Mouse (Mus musculus) 3134 (cell line): Measurements from ENCODE around the gene Tmem202.
A peak's percentile ranks its signal among the peaks of the same experiment; 100 is the strongest.

ENCODE experiments used
- DNase-seq: peaks from one replicate; pipeline ENCODE4 v3.0.0-alpha.2; 2011; ENCODE audit warnings: low spot score; ENCODE audit not compliant: insufficient read length; ENCODE audit errors: extremely low read depth

The Tmem202 gene

DNA sequence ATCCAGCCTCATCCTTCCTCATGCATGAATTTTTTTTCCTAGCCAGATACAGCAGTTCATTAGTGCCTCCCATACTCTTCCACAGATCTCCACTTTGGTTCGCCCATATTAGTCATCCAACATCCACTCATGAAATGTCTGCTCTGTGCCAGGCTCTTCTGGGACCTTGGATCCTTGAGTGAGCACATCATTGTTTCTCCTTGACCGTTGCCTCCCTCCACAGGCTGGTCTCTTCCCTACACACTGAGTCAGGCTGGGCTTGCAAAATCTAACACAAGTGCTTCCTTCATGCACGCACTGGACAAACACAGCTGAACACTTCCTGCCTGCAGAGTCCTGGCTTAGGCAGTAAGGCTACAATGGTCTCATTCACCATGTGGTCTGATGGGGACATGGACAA lies 2.0 kb downstream of the Tmem202 start:
- DNase-seq = peak; percentile 68

DNA sequence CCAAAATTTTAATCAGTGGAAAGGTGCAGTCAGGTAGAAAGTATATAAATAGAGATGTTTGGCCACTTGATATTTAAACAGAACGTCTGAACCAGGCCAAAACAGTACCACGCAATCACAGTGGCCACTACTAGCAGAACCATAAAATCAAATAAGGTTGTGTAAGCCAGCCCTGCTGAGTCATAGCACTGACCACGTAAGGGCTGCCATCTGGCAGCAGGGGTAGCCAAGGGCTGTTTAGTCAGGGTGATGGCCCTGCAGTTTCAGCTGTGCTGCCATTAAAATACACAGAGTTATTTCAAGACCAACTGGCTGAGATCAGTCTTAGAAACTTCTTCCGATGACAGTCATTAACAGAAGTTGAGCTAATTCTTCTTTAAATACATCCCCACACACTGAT lies 5.8 kb downstream of the Tmem202 start:
- peak; percentile 66 for DNase-seq

DNA sequence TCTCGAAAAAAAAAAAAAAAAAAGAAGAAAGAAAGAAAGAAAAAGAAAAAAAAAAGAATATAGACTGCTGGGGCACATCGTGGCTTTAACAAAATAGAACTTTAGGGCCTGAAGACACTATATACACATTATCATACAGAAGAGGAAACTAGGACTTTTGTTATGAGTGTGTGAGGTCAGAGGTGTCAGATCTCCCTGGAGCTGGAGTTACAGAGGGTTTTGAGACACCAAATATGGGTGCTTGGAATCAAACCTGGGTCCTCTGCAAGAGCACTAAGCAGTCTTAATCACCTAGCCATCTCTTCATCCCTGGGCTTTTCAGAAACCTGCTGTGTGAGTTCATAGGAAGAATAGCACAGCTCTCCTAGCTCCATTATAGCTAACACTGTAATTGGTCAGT lies 6.2 kb downstream of the Tmem202 start:
- no peak for DNase-seq

DNA sequence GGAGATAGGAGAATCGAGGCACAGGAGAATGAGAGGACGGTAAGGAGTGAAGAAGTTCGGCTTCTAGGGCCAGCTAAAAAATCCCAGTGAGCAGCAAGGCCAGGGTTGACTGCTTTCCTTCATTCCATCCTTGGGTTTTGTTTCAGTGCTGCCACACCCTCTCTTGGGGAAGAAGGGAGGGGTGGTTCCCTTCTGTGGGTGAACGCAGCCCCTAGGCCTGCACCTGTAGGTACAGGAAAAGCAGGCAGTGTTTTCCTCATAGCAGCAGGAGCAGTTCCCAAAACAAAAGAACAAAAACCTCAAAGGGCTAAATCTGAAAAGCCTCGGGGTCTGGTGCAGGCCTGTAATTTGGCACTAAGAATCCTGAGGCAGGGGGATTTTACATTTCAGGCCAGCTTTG lies 8.0 kb downstream of the Tmem202 start:
- DNase-seq = no peak

DNA sequence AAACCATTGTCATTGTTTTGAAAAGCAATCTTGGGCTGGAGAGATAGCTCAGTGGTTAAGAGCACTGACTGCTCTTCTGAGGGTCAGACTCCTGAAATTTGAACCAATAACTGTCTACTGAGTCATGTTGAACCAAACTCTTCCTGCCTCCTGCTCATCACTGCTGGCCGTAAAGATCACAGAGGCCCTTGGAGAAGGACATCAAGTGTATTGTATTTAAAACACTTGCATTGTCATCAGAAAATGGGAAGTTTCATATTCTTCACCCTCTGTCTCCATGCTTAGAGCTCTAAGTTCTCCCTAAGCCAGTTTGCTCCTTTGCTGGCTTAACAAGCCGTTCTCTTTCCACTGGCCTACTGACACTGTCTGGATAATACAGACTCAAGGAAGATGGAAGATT lies 11.4 kb downstream of the Tmem202 start:
- DNase-seq = no peak

DNA sequence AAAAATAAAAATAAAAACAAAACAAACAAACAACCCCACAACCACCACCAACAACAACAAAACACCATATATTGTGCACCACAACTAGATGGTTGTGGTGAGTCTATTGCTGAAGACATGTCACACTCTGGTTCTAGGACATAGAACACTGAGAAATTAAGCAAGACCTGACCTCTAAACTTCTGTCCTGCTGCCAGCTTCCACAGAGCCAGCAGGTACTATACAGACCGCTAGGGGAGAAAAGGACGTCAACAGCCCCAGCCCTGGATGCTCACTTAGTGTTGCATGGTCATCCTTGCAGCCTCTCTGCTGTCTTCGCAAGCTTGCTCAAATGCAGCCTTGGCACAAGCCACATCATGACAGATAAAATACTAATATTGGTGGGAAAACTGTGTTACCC lies 12.1 kb downstream of the Tmem202 start:
- DNase-seq = no peak

DNA sequence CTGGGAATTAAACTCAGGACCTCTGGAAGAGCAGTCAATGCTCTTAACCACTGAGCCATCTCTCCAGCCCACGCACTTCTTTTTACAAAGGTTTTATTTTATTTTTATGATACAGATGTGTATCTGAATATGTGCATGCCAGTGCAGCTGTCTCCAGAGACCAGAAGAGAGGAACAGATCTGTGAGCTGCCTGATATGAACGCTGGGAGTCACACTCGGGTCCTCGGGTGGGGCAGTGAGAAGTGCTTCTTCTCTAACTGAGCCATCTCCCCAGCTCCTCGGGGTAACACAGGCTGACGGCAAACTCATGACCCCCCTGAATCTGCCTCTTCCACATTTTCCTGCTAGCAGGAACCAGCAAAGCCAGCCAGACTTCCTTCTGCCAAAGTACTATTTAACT lies 12.9 kb downstream of the Tmem202 start:
- DNase-seq = no peak

DNA sequence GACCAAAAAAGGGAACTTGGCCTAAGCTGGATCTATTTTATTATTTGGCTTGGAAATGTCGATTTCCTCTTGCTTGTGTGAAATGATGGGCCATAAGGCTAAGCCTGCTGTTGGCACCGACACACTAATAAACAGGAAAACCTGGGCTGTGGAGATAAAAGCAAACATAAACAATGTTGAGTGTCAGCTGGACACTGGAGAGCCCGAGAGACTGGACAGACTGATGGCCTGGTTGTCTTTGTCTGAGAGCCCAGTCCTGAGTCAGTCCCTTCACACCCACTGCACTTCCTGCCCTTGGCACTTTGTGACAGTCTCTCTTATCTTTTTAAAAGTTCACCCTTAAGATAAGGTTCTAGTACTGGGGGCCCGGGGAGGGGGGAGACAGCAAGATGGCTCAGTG lies 16.7 kb downstream of the Tmem202 start:
- DNase-seq = no peak

DNA sequence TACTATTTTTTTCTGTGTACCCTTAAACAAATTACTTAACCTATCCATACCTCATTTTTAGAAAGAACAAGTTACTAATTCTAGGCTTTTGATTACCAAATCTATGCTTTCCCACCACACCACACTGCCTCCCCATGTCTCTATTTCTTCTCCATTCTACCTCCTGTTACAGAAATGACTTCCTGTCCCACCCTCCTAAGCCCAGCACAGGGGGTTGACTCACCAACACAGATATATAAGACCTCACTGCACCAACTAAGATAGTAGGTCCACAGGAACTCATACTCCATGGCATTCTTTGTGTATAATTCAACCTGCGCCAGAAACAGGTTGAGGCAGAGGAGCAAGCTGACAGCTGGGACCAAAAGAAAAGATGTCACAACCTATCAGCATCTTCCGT lies 20.3 kb downstream of the Tmem202 start:
- no peak for DNase-seq

DNA sequence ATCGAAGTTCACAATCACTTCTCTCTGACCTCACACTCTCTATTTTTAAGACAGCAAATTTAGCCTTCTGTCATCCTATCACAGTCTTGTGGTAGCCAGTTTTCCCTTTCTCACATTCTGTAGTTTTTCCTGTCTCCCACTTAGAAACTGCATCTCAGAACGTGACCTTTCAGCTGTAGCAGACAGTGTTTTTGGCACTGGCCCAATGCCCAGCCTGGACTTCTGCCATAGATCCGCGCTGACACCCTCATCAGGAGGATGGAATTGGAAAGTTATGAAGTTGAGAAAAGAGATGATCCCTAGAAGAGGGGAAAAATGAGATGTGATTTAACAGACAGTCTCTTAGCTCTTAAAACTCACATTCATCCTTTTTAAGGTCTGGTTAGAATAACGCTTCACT lies 20.7 kb downstream of the Tmem202 start:
- no peak for DNase-seq

DNA sequence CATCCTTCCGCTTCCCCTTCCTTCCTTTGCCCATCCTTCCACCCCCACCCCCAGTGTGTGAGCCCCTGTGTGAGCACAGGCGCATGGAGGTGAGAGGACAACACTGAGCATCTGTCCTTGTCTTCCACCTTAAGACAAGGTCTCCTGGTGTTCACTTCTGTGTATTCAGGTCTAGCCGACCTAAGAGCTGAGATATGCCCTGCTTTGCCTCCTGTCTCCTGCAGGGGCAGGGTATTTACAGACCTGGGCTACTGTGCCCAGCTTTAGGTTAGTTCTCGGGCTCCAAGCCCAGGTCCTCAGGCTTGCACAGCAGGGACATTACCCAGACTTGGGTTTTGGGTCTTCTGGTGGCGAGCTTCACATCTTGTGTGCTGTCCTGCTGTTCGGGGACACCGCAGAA lies 22.5 kb downstream of the Tmem202 start:
- no peak for DNase-seq

DNA sequence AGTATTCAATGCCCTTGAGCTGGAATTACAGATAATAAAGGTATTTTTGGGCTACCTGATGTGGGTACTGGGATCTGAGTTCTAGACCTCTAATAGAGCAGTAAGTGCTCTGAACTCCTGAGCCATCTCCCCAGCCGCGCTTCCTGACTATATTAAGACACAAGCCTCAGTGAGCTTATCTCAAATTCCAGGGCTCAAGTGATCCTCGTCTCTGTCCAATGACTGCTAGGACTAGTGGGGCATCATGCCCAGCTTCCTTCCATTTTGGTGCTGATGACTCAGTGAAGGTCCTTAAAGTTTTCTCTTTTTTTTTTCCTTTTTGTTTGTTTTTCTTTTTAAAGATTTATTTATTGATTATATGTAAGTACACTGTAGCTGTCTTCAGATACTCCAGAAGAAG lies 24.6 kb downstream of the Tmem202 start:
- DNase-seq = no peak

DNA sequence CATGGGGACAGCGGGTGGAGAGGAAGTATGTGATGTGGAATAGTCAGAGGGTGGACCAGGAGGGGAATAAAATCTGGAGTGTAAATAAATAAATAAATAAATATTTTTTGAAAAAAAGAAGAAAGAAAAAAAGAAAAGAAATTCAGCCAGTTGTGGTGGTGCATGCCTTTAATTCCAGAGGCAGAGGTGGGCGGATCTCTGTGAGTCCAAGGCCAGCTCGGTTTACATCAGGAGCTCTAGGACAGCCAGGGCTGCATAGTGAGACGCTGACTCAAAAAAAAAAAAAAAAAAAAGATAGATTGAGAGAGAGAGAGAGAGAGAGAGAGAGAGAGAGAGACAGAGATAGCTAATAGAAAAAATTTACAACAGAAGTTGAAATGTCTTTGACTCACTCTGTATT lies 27.3 kb downstream of the Tmem202 start:
- peak; percentile 14 for DNase-seq

DNA sequence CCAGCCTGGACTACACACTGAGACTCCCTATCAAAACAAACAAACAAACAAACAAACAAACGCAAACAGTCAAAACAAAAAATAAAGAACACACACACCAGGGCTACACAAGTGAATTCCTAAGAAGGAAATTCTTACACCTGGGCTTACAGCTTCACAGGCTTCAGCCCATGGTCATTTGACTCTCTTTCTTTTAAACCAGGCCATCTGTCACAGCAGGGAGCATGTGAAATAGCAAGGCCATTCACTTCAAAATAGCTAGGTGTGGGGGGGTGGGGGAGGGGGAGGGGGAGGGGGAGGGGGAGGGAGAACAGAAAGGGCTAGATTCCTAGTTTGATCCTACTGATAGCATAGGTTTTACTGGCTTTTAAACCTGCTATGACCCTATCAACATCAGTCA lies 31.5 kb downstream of the Tmem202 start:
- no peak for DNase-seq

DNA sequence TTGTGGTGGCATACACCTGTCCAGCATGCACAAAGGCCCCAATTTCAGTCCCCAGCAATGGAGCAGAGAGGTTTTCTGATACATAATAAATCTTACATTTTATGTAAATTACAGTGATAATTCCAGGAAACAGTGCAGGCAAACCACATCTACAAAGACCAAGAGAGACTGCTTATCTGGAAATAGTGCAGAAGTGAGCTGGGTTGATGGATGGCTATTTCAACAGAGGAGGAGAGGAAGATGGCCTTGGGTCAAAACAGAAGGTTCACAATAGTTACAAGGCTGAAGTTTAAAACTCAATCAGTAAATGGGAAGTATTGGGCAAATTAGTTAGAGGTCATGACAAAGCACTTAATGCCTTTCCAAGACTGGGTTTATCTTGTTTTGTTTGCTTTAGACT lies 52.3 kb downstream of the Tmem202 start:
- DNase-seq = no peak

DNA sequence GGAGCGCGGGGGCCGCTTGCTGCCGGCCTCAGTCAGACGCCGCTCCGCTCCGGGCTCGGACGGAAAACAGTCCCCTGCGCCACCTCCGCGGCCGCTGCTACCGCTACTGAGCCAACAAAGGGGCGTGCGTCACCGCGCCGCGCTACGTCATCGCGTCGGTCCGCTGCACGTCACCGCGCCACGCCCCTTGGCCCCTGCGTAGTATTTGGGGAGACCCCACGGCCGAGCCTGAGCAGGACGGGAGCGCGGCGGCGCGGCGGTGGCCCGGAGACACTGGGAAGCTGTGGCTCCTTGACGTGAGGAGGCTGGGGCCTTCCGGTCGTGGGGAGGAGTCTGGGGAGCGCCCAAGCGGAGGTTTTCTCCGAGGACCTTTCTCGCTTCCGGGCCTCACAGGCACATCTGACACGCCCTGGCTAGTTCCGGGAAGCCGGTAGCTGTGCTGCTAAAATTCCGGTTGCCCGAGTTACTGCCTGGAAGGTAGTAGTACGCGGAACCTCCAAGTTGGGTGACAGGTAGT lies 53.0 kb downstream of the Tmem202 start, which contains the start of gene Arih1:
TSS of gene Arih1 (minus strand) at position 70 of the 517 bp plus-strand sequence.
- peak; percentile 99 for DNase-seq

DNA sequence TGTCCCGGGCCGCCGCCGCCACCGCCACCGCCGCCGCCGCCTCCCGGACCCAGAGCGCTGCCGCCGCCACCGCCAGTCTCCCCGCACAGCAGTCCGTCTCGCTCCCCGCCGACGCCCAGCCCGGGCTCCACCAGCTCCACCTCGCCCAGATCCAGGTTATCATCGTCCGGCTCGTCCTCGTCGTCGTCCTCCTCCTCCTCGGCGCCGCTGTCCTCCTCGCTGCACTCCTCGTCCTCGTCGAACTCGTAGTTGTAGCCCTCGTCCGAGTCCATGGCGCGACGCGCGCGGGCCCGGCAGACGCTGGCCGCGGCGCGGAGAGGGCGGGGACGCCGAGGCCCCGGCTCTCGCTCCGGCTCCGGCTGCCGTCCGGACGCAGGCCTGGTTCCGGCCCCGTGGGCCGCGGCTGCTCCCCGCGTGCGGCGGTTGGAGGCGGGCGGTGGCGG lies 53.5 kb downstream of the Tmem202 start:
- DNase-seq = no peak

DNA sequence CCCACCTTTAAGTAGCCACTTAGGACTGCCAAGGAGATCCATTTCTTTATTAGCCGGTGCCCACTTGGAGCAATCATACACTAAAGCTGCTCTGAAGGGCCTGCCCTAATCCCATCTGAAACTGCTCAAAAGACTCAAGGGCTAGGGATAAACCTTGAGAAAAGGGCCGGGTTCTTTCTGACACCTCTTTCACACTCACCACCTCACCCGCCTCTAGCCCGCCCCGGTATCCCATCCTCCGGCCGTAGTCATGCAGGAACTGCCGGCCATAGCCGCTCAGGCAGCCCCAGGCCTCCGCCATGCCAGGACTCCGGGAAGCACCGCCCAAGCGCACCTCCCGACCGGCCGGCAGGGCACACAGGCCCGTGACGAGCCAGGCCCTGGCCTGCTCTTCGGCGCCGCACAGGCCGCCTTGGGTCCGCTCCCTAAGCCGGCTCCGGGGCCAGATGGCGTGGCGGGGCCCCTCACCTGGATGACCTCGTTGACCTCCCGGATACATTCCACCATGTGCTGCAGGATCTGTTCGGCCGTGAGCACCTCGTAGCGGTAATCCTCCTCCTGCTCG lies 54.1 kb downstream of the Tmem202 start:
- peak; percentile 73 for DNase-seq

DNA sequence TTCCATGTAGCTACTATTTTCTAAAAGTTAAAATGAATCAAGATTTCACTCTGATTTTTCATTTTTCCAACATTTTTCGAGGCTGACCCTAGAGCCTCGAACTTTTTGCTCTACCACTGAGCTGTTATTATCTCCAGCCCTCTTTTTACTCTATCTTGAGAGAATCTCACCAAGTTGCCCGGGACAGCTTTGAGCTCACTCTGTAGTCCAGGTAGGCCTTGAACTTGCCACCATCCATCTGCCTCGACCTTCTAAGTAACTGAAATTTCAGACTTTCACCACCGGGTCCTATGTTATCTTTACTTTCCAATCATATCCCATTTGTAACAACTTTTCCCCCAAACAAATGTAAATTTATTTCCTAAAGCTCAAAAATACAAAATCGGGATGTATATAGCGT lies 54.9 kb downstream of the Tmem202 start:
- DNase-seq = no peak

DNA sequence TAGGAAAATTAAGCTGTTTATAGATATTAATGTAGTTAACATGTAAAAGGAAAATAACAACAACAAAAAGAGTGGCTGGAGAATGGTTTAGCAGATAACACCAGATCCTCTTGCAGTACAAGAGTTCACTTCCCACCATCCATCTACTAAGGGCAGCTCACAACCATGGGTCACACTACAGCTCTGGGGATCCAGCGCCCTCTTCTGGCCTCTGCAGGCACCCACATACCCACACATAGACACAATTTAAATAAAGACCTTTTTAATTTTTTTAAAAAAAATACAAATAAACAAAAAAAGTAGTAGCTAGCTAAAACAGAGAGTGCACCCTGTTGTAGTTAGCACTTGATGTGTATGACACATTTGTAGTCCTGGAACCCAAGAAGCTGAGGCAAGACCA lies 57.2 kb downstream of the Tmem202 start:
- peak; percentile 37 for DNase-seq

DNA sequence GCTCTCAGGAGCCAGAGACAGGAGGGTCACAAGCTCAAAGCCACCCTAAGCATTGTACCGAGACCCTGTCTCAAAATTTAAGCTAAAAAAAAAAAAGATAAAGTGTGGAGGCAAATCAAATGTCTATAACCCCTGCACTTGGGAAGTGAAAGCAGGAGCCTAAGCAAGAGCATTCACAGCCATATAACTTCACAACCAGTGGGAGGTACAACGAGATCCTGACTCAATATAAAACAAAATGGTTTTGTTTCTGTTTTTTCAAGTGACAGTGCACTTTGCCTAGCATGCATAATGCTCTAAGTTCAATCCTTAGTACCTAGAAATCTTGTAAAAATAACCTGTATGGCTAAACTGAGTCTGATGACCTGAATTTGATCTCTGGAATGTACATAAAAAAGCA lies 63.0 kb downstream of the Tmem202 start:
- no peak for DNase-seq

DNA sequence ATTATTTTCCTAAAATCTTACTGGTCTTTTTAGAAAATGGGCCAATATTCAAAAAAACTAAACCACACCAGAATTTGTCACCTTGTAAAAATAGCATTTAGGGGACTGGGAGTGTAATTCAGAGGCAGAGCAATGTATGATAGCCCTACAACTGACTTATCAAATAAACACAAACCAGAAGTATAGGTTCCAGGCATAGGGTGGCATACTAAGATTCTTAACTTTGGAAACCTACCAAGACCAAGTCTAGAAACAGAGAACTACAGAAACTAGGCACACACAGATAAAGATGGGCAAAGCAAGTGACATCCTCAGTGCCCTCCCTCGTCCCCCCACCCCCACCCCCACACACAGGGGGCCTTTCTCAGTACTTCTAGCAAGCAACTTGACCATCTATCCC lies 64.8 kb downstream of the Tmem202 start:
- no peak for DNase-seq

DNA sequence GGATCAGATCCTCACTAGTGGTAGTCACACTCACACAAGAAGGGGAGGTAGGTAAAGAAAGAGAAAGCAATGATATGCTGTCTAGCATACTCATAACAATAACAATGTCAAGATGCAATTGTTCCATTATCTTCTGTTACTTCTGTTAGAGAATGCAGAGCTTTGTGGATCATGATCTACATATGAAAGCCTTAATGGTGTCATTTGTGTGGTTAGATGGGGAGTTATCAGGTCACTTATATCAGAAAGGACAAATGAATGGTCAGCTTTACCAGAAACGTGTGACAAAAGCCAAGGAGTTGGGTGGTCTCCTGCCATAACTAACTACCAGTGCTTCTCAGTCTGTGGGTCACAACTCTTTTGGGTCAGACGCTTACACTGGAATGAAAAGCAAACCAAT lies 66.5 kb downstream of the Tmem202 start:
- no peak for DNase-seq
